Mouse (Mus musculus) intestine, postnatal 0 days (tissue): ENCODE data around the gene Rasgrf1. TPM values are rescaled to one million over a fixed set of nuclear protein-coding genes. Genes with fewer than 3 reads are reported as not detected.

Experiments
- ATAC-seq: fragments of 200-750 bp; cut with Nextera tagmentation; 2 replicates; pipeline ENCODE4 v1.8.0; 2017; ENCODE audit warnings: mild to moderate bottlenecking, moderate TSS enrichment, moderate library complexity
- H3K27ac ChIP-seq: fragments of 300-500 bp; sonication (generic); 2 replicates; pipeline ENCODE4 v1.5.1; 2014; ENCODE audit warnings: mild to moderate bottlenecking, low read depth, low read length, moderate library complexity
- H3K27me3 ChIP-seq: fragments of 300-500 bp; sonication (generic); replicated peaks from 2 replicates; pipeline ENCODE4 v1.6.1; 2014; ENCODE audit warnings: low read length, mixed read lengths; ENCODE audit not compliant: control insufficient read depth, insufficient read depth
- H3K36me3 ChIP-seq: fragments of 300-500 bp; sonication (generic); 2 replicates; pipeline ENCODE4 v1.6.1; 2014; ENCODE audit warnings: mild to moderate bottlenecking, moderate library complexity; ENCODE audit not compliant: control insufficient read depth, insufficient read depth
- H3K4me1 ChIP-seq: fragments of 300-500 bp; sonication (generic); replicated peaks from 2 replicates; pipeline ENCODE4 v1.6.1; 2014; ENCODE audit warnings: antibody characterized with exemption, low read length, mixed read lengths; ENCODE audit not compliant: control insufficient read depth, insufficient read depth
- H3K4me2 ChIP-seq: fragments of 300-500 bp; sonication (generic); replicated peaks from 2 replicates; pipeline ENCODE4 v1.6.1; 2014; ENCODE audit warnings: low read depth, mild to moderate bottlenecking, moderate library complexity
- H3K4me3 ChIP-seq: fragments of 300-500 bp; sonication (generic); 2 replicates; pipeline ENCODE4 v1.5.1; 2014; ENCODE audit warnings: low read depth, low read length
- H3K9ac ChIP-seq: fragments of 300-500 bp; sonication (generic); 2 replicates; pipeline ENCODE4 v1.6.1; 2014; ENCODE audit warnings: mild to moderate bottlenecking, low read depth, low read length
- H3K9me3 ChIP-seq: fragments of 300-500 bp; sonication (generic); 2 replicates; pipeline ENCODE4 v1.6.1; 2016; ENCODE audit warnings: mixed run types; ENCODE audit not compliant: control insufficient read depth
- CTCF ChIP-seq: sonication (generic); IDR thresholded peaks from 2 replicates; pipeline ENCODE4 v1.5.1; 2016; ENCODE audit warnings: low read depth, mild to moderate bottlenecking, control low read depth, antibody characterized with exemption, moderate library complexity
- WGBS: fragments of 180-500 bp; shearing (Covaris S2); extraction: QIAGEN DNeasy Blood & Tissue Kit; methylation state at CpG from one replicate; pipeline ENCODE4 v1.1.7; 2014; 5-methylcytosine and 5-hydroxymethylcytosine counted together
- polyA plus RNA-seq: library from polyadenylated mRNA; unstranded; fragments of >200 nt; fragmentation: Nextera tagmentation; extraction: Ambion mirVana; gene quantifications from 2 replicates; pipeline ENCODE4 v1.2.1, GENCODE M21; 2015

The Rasgrf1 gene
- polyA plus RNA-seq, 1 experiment from 2014 or later, result not detected

- 0 out of 2 replicates have a peak, but pooled peaks cover 2% of the 10 kb centered on the region for H3K9me3 ChIP-seq
- TF ChIP-seq CTCF, result no peak
- 41% methylated on average over 5 of the region's 5 CpGs for WGBS
- no peaks in the 10 kb centered on the region for H3K4me1 ChIP-seq
- no peak overlapping the region for H3K9ac ChIP-seq
- H3K4me3 ChIP-seq, result no peak overlapping the region
- H3K4me2 ChIP-seq, result no peak overlapping the region
- ATAC-seq, result no peak
- H3K27ac ChIP-seq, result no peak overlapping the region
- H3K27me3 ChIP-seq, result no peaks in the 10 kb centered on the region
- H3K36me3 ChIP-seq, result no peaks in the 10 kb centered on the region
Measured at GRCm38 (mm10) chr9:90047937-90048627, 138.4 kb downstream of the Rasgrf1 start.

GRCm38 (mm10) chr9:90053852-90054251 is 144.1 kb downstream of the Rasgrf1 start, which contains the start of gene Ctsh:
Gene Ctsh (plus strand): TSS chr9:90054152.
- ATAC-seq, result no peak
- H3K27ac ChIP-seq, result peak within 1 kb of the TSS; percentile 75
- H3K36me3 ChIP-seq, result no peaks in the 10 kb centered on the region
- no peaks in the 10 kb centered on the region for H3K4me1 ChIP-seq
- peak within 1 kb of the TSS; percentile 51 for H3K4me3 ChIP-seq
- peak within 1 kb of the TSS; percentile 62 for H3K9ac ChIP-seq
- TF ChIP-seq CTCF, result no peak
- no peaks in the 10 kb centered on the region for H3K27me3 ChIP-seq
- WGBS, result 72% methylated on average over 2 of the region's 2 CpGs
- no peaks in the 10 kb centered on the region for H3K9me3 ChIP-seq
- H3K4me2 ChIP-seq, result peak within 1 kb of the TSS; percentile 75

- peak overlapping the region; percentile 75 for H3K4me2 ChIP-seq
- peak; percentile 91 for ATAC-seq
- WGBS, result under 1% methylated on average over 37 of the region's 37 CpGs
- peak overlapping the region; percentile 62 for H3K9ac ChIP-seq
- peak; percentile 79 for TF ChIP-seq CTCF
- H3K4me3 ChIP-seq, result peak overlapping the region; percentile 51
- H3K4me1 ChIP-seq, result no peaks in the 10 kb centered on the region
- no peaks in the 10 kb centered on the region for H3K36me3 ChIP-seq
- H3K27ac ChIP-seq, result peak overlapping the region; percentile 75
- no peaks in the 10 kb centered on the region for H3K27me3 ChIP-seq
- H3K9me3 ChIP-seq, result no peaks in the 10 kb centered on the region
Measured at GRCm38 (mm10) chr9:90054371-90055145, 144.8 kb downstream of the Rasgrf1 start.

- Histone ChIP-seq H3K36me3 (no peaks in the 10 kb centered on the region), H3K4me1 (no peaks in the 10 kb centered on the region), H3K4me3 (peak overlapping the region; percentile 51), H3K27ac (no peak overlapping the region), H3K9me3 (no peaks in the 10 kb centered on the region), H3K4me2 (peak overlapping the region; percentile 75), H3K27me3 (no peaks in the 10 kb centered on the region), H3K9ac (0 out of 2 replicates have a peak overlapping the region, but pooled peaks have one; percentile 62)
- no peak for ATAC-seq
- 47% methylated on average over 5 of the region's 5 CpGs for WGBS
- no peak for TF ChIP-seq CTCF
Measured at GRCm38 (mm10) chr9:90055409-90055808, 145.7 kb downstream of the Rasgrf1 start.

- 82% methylated on average over 3 of the region's 3 CpGs for WGBS
- no peaks in the 10 kb centered on the region for H3K36me3 ChIP-seq
- no peak overlapping the region for H3K27ac ChIP-seq
- H3K4me2 ChIP-seq, result peak overlapping the region; percentile 75
- H3K4me1 ChIP-seq, result no peaks in the 10 kb centered on the region
- H3K9me3 ChIP-seq, result no peaks in the 10 kb centered on the region
- no peak overlapping the region for H3K4me3 ChIP-seq
- ATAC-seq, result no peak
- no peak for TF ChIP-seq CTCF
- no peak overlapping the region for H3K9ac ChIP-seq
- H3K27me3 ChIP-seq, result no peaks in the 10 kb centered on the region
Measured at GRCm38 (mm10) chr9:90055911-90056310, 146.2 kb downstream of the Rasgrf1 start.

- Histone ChIP-seq H3K36me3 (no peaks in the 10 kb centered on the region), H3K27ac (no peak overlapping the region), H3K4me1 (no peaks in the 10 kb centered on the region), H3K9ac (no peak overlapping the region), H3K4me3 (no peak overlapping the region), H3K27me3 (no peaks in the 10 kb centered on the region), H3K4me2 (no peak overlapping the region), H3K9me3 (no peaks in the 10 kb centered on the region)
- ATAC-seq, result no peak
- WGBS, result 90% methylated on average over 2 of the region's 2 CpGs
- no peak for TF ChIP-seq CTCF
Measured at GRCm38 (mm10) chr9:90056716-90057115, 147.0 kb downstream of the Rasgrf1 start.
